Mouse (Mus musculus) heart, postnatal 0 days (tissue): ENCODE measurements around the gene Clps. TPM values are rescaled to one million over a fixed set of nuclear protein-coding genes. Genes with fewer than 3 reads are reported as not detected.

Experiments
- ATAC-seq: fragments of 200-750 bp; cut with Nextera tagmentation; 2 replicates; pipeline ENCODE4 v1.8.0; 2017; ENCODE audit warnings: low read depth, moderate number of reproducible peaks, moderate library complexity; ENCODE audit not compliant: insufficient read depth
- DNase-seq: peaks from one replicate; pipeline ENCODE4 v3.0.0-alpha.2; 2016; ENCODE audit warnings: low spot score
- H3K27ac ChIP-seq: fragments of 300-500 bp; sonication (generic); 2 replicates; pipeline ENCODE4 v1.5.1; 2014; ENCODE audit warnings: low read depth, mild to moderate bottlenecking
- H3K27me3 ChIP-seq: fragments of 300-500 bp; sonication (generic); 2 replicates; pipeline ENCODE4 v1.6.1; 2014; ENCODE audit warnings: low read length, mixed read lengths; ENCODE audit not compliant: control insufficient read depth, insufficient read depth
- H3K36me3 ChIP-seq: fragments of 300-500 bp; sonication (generic); replicated peaks from 2 replicates; pipeline ENCODE4 v1.6.1; 2014; ENCODE audit warnings: low read length, mixed read lengths; ENCODE audit not compliant: control insufficient read depth, insufficient read depth
- H3K4me1 ChIP-seq: fragments of 300-500 bp; sonication (generic); 2 replicates; pipeline ENCODE4 v1.6.1; 2014; ENCODE audit warnings: antibody characterized with exemption; ENCODE audit not compliant: control insufficient read depth, insufficient read depth
- H3K4me2 ChIP-seq: fragments of 300-500 bp; sonication (generic); 2 replicates; pipeline ENCODE4 v1.6.1; 2014; ENCODE audit warnings: low read depth, mild to moderate bottlenecking, low read length, moderate library complexity
- H3K4me3 ChIP-seq: fragments of 300-500 bp; sonication (generic); 2 replicates; pipeline ENCODE4 v1.5.1; 2014; ENCODE audit warnings: low read depth, low read length
- H3K9ac ChIP-seq: fragments of 300-500 bp; sonication (generic); replicated peaks from 2 replicates; pipeline ENCODE4 v1.6.1; 2014; ENCODE audit warnings: low read depth, low read length, mixed read lengths
- H3K9me3 ChIP-seq: fragments of 300-500 bp; sonication (generic); replicated peaks from 2 replicates; pipeline ENCODE4 v1.6.1; 2016; ENCODE audit warnings: low read length; ENCODE audit not compliant: control insufficient read depth
- CTCF ChIP-seq: IDR thresholded peaks from 2 replicates; pipeline ENCODE4 v1.5.1; 2016; ENCODE audit warnings: antibody characterized with exemption, control low read depth, low read depth
- EP300 ChIP-seq: IDR thresholded peaks from 2 replicates; pipeline ENCODE4 v1.6.1; 2016; ENCODE audit warnings: antibody characterized with exemption, low read depth
- whole genome bisulfite sequencing: fragments of 180-500 bp; shearing (Covaris S2); extraction: QIAGEN DNeasy Blood & Tissue Kit; methylation state at CpG from one replicate; pipeline ENCODE4 v1.1.7; 2014; 5-methylcytosine and 5-hydroxymethylcytosine counted together
- polyA plus RNA-seq: library from polyadenylated mRNA; unstranded; fragments of >200 nt; fragmentation: Nextera tagmentation; extraction: Ambion mirVana; gene quantifications from 2 replicates; pipeline ENCODE4 v1.2.1, GENCODE M21; 2015
- total RNA-seq: library from RNA; depleted of rRNA; stranded (reverse); fragments of >200 nt; gene quantifications from 2 replicates; pipeline ENCODE4 v1.2.3, GENCODE M21; 2014; ENCODE audit warnings: low replicate concordance

The Clps gene
- total and polyA plus RNA-seq, 2 experiments from 2014 or later, result not detected

- Histone ChIP-seq H3K4me3 (no peak overlapping the region), H3K27me3 (no peaks in the 10 kb centered on the region), H3K9ac (no peak overlapping the region), H3K27ac (no peak overlapping the region), H3K4me1 (no peaks in the 10 kb centered on the region), H3K36me3 (no peaks in the 10 kb centered on the region), H3K9me3 (no peaks in the 10 kb centered on the region), H3K4me2 (no peak overlapping the region)
- peak; percentile 61 for DNase-seq
- ATAC-seq, result peak; percentile 62; the same call in 1 of the 2 replicates
- 11% methylated on average over 14 of the region's 14 CpGs for WGBS
- TF ChIP-seq CTCF, result peak; percentile 93
- no peak for TF ChIP-seq EP300
Observed at GRCm38 (mm10) chr17:28553040-28553793, 7.3 kb downstream of the Clps start.

- Histone ChIP-seq H3K4me1 (no peaks in the 10 kb centered on the region), H3K4me3 (no peak within 1 kb of the TSS), H3K9ac (no peak within 1 kb of the TSS), H3K4me2 (no peak within 1 kb of the TSS), H3K27ac (no peak within 1 kb of the TSS), H3K27me3 (no peaks in the 10 kb centered on the region), H3K9me3 (no peaks in the 10 kb centered on the region), H3K36me3 (no peaks in the 10 kb centered on the region)
- 69% methylated on average over 14 of the region's 14 CpGs for WGBS
- DNase-seq (no peak), ATAC-seq (no peak)
- TF ChIP-seq EP300 (no peak), CTCF (no peak)
Observed at GRCm38 (mm10) chr17:28549111-28549510, 11.5 kb downstream of the Clps start, which contains the start of gene Clpsl2. Gene Clpsl2, plus strand, starts transcription at chr17:28549411.

GRCm38 (mm10) chr17:28548550-28548949, 12.0 kb downstream of the Clps start:
- 60% methylated on average over 11 of the region's 11 CpGs for WGBS
- H3K9me3 ChIP-seq, result no peaks in the 10 kb centered on the region
- no peak overlapping the region for H3K4me3 ChIP-seq
- no peaks in the 10 kb centered on the region for H3K4me1 ChIP-seq
- no peak overlapping the region for H3K9ac ChIP-seq
- no peaks in the 10 kb centered on the region for H3K27me3 ChIP-seq
- no peak overlapping the region for H3K27ac ChIP-seq
- H3K36me3 ChIP-seq, result no peaks in the 10 kb centered on the region
- no peak overlapping the region for H3K4me2 ChIP-seq
- DNase-seq (no peak), ATAC-seq (no peak)
- TF ChIP-seq EP300 (no peak), CTCF (no peak)

GRCm38 (mm10) chr17:28546925-28547324, 13.6 kb downstream of the Clps start:
- no peaks in the 10 kb centered on the region for H3K36me3 ChIP-seq
- no peaks in the 10 kb centered on the region for H3K27me3 ChIP-seq
- WGBS, result 52% methylated on average over 1 of the region's 1 CpGs
- TF ChIP-seq EP300, result no peak
- TF ChIP-seq CTCF, result no peak
- H3K4me2 ChIP-seq, result no peak overlapping the region
- H3K9ac ChIP-seq, result no peak overlapping the region
- H3K4me3 ChIP-seq, result no peak overlapping the region
- no peak for DNase-seq
- no peak overlapping the region for H3K27ac ChIP-seq
- no peaks in the 10 kb centered on the region for H3K4me1 ChIP-seq
- ATAC-seq, result no peak
- H3K9me3 ChIP-seq, result no peaks in the 10 kb centered on the region

- Histone ChIP-seq H3K9ac (no peak overlapping the region), H3K36me3 (no peaks in the 10 kb centered on the region), H3K27ac (no peak overlapping the region), H3K4me3 (no peak overlapping the region), H3K9me3 (0 out of 2 replicates have a peak, but pooled peaks cover 6% of the 10 kb centered on the region), H3K4me1 (no peaks in the 10 kb centered on the region), H3K27me3 (no peaks in the 10 kb centered on the region), H3K4me2 (no peak overlapping the region)
- 51% methylated on average over 12 of the region's 12 CpGs for WGBS
- DNase-seq (no peak), ATAC-seq (no peak)
- no peak for TF ChIP-seq EP300
- TF ChIP-seq CTCF, result no peak
Observed at GRCm38 (mm10) chr17:28537881-28538280, 22.7 kb downstream of the Clps start.

GRCm38 (mm10) chr17:28533327-28533726, 27.2 kb downstream of the Clps start:
- Histone ChIP-seq H3K27me3 (0 out of 2 replicates have a peak, but pooled peaks cover 6% of the 10 kb centered on the region), H3K9ac (no peak overlapping the region), H3K9me3 (no peaks in the 10 kb centered on the region), H3K4me3 (no peak overlapping the region), H3K36me3 (no peaks in the 10 kb centered on the region), H3K27ac (no peak overlapping the region), H3K4me2 (no peak overlapping the region), H3K4me1 (no peaks in the 10 kb centered on the region)
- ATAC-seq (no peak), DNase-seq (no peak)
- TF ChIP-seq EP300, result no peak
- TF ChIP-seq CTCF, result no peak
- WGBS, result 83% methylated on average over 13 of the region's 13 CpGs
